Mouse (Mus musculus) CH12.LX (cell line): ENCODE measurements around the gene 1500011B03Rik. TPM values are rescaled to one million over a fixed set of nuclear protein-coding genes. Genes with fewer than 3 reads are reported as not detected.

ENCODE experiments used
- DNase-seq: peaks from one replicate; pipeline ENCODE4 v3.0.0-alpha.2; 2013; ENCODE audit errors: extremely low read depth
- H3K27ac ChIP-seq: 2 replicates; pipeline ENCODE4 v1.5.1; 2012; ENCODE audit warnings: low read depth, mild to moderate bottlenecking, control low read depth, moderate library complexity; ENCODE audit not compliant: insufficient read depth
- H3K27me3 ChIP-seq: replicated peaks from 2 replicates; pipeline ENCODE3; 2012; ENCODE audit warnings: inconsistent platforms
- H3K36me3 ChIP-seq, 2 experiments: replicated peaks in 1 of 2; 2 replicates each; pipeline versions ENCODE3 to v1.6.1; 2012; ENCODE audit warnings: inconsistent platforms in 1 of 2, low read length in 1 of 2, mild to moderate bottlenecking in 1 of 2, mixed read lengths in 1 of 2, moderate library complexity in 1 of 2; ENCODE audit not compliant: control insufficient read depth in 1 of 2, insufficient read depth in 1 of 2
- H3K4me1 ChIP-seq, 2 experiments: 2 replicates each; pipeline ENCODE4 v1.6.1; 2012; ENCODE audit warnings: inconsistent platforms in 1 of 2, moderate library complexity in 1 of 2; ENCODE audit not compliant: insufficient read depth in 2 of 2, control insufficient read depth in 1 of 2
- H3K4me2 ChIP-seq: 2 replicates; pipeline ENCODE4 v1.6.1; 2012; ENCODE audit warnings: low read depth, mild to moderate bottlenecking, control low read depth; ENCODE audit not compliant: poor library complexity, insufficient read depth, severe bottlenecking
- H3K4me3 ChIP-seq, 3 experiments: fragments of 150-350 bp in 1 of 3; sonication (generic) in 1 of 3; replicated peaks in 1 of 3; 2 replicates each; pipeline versions ENCODE3 to v1.5.1; 2011 to 2012; ENCODE audit warnings: low read depth in 2 of 3, low read length in 2 of 3, mild to moderate bottlenecking in 2 of 3, moderate library complexity in 2 of 3, control low read depth in 1 of 3, improper control_type of control experiment in 1 of 3, inconsistent platforms in 1 of 3, mixed read lengths in 1 of 3; ENCODE audit not compliant: poor library complexity in 1 of 3
- H3K79me2 ChIP-seq: replicated peaks from 2 replicates; pipeline ENCODE4 v1.6.1; 2012; ENCODE audit warnings: mild to moderate bottlenecking, moderate library complexity; ENCODE audit not compliant: control insufficient read depth, poor library complexity, insufficient read depth, severe bottlenecking; ENCODE audit errors: extremely low read depth
- H3K9ac ChIP-seq: 2 replicates; pipeline ENCODE4 v1.6.1; 2012; ENCODE audit warnings: low read depth, mild to moderate bottlenecking, control low read depth, moderate library complexity; ENCODE audit not compliant: insufficient read depth
- H3K9me3 ChIP-seq: replicated peaks from 2 replicates; pipeline ENCODE3; 2012; ENCODE audit warnings: low read length, inconsistent platforms, mixed read lengths
- BHLHE40 ChIP-seq: IDR thresholded peaks from 2 replicates; pipeline ENCODE4 v1.6.1; 2011; ENCODE audit warnings: mild to moderate bottlenecking, low read depth, low read length, improper control_type of control experiment
- CHD1 ChIP-seq: IDR thresholded peaks from 2 replicates; pipeline ENCODE4 v1.6.1; 2012; ENCODE audit warnings: low read depth, low read length, improper control_type of control experiment, inconsistent platforms
- CHD2 ChIP-seq: IDR thresholded peaks from 2 replicates; pipeline ENCODE4 v1.6.1; 2011; ENCODE audit warnings: low read length, improper control_type of control experiment
- CTCF ChIP-seq, 2 experiments: IDR thresholded peaks in 1 of 2; conservative IDR thresholded peaks in 1 of 2; 2 replicates each; pipeline ENCODE4 v1.5.1; 2011 to 2012; ENCODE audit warnings: low read depth in 2 of 2, low read length in 2 of 2, improper control_type of control experiment in 1 of 2, inconsistent platforms in 1 of 2, mild to moderate bottlenecking in 1 of 2, moderate library complexity in 1 of 2
- E2F4 ChIP-seq: IDR thresholded peaks from 2 replicates; pipeline ENCODE4 v1.6.1; 2011; ENCODE audit warnings: low read depth, low read length, improper control_type of control experiment; ENCODE audit not compliant: insufficient replicate concordance
- EP300 ChIP-seq: IDR thresholded peaks from 2 replicates; pipeline ENCODE4 v1.6.1; 2011; ENCODE audit warnings: low read length, improper control_type of control experiment
- ETS1 ChIP-seq: conservative IDR thresholded peaks from 2 replicates; pipeline ENCODE4 v1.6.1; 2012; ENCODE audit warnings: low read depth, mild to moderate bottlenecking, inconsistent platforms, low read length, improper control_type of control experiment, moderate library complexity
- IRF4 ChIP-seq: IDR thresholded peaks from 2 replicates; pipeline ENCODE4 v1.6.1; 2014; ENCODE audit warnings: low read depth, mild to moderate bottlenecking, inconsistent platforms, low read length, improper control_type of control experiment
- JUN ChIP-seq: IDR thresholded peaks from 2 replicates; pipeline ENCODE4 v1.6.1; 2011; ENCODE audit warnings: low read depth, mild to moderate bottlenecking, low read length, improper control_type of control experiment, moderate library complexity; ENCODE audit not compliant: insufficient read depth
- MAFK ChIP-seq: IDR thresholded peaks from 2 replicates; pipeline ENCODE4 v1.6.1; 2011; ENCODE audit warnings: low read length, improper control_type of control experiment; ENCODE audit not compliant: insufficient replicate concordance
- MAZ ChIP-seq: IDR thresholded peaks from 2 replicates; pipeline ENCODE4 v1.6.1; 2012; ENCODE audit warnings: low read depth, mild to moderate bottlenecking, inconsistent platforms, low read length, improper control_type of control experiment, moderate library complexity
- MEF2A ChIP-seq: IDR thresholded peaks from 2 replicates; pipeline ENCODE4 v1.6.1; 2014; ENCODE audit warnings: low read depth, mild to moderate bottlenecking, inconsistent platforms, low read length, improper control_type of control experiment, borderline replicate concordance
- MXI1 ChIP-seq: IDR thresholded peaks from 2 replicates; pipeline ENCODE4 v1.6.1; 2011; ENCODE audit warnings: mild to moderate bottlenecking, low read depth, low read length, improper control_type of control experiment
- MYC ChIP-seq: IDR thresholded peaks from 2 replicates; pipeline ENCODE4 v1.6.1; 2011; ENCODE audit warnings: low read depth, mild to moderate bottlenecking, improper control_type of control experiment, low read length
- NELFE ChIP-seq: IDR thresholded peaks from 2 replicates; pipeline ENCODE4 v1.6.1; 2011; ENCODE audit warnings: low read depth, low read length, improper control_type of control experiment
- POLR2AphosphoS2 ChIP-seq: IDR thresholded peaks from 2 replicates; pipeline ENCODE4 v1.6.1; 2011; ENCODE audit warnings: low read depth, low read length, improper control_type of control experiment
- SIN3A ChIP-seq: IDR thresholded peaks from 2 replicates; pipeline ENCODE4 v1.6.1; 2012; ENCODE audit warnings: low read length, improper control_type of control experiment, inconsistent platforms
- TBP ChIP-seq: conservative IDR thresholded peaks from 2 replicates; pipeline ENCODE4 v1.6.1; 2011; ENCODE audit warnings: low read depth, low read length, improper control_type of control experiment
- USF1 ChIP-seq: IDR thresholded peaks from 2 replicates; pipeline ENCODE4 v1.6.1; 2014; ENCODE audit warnings: low read depth, mild to moderate bottlenecking, inconsistent platforms, low read length, improper control_type of control experiment
- USF2 ChIP-seq: conservative IDR thresholded peaks from 2 replicates; pipeline ENCODE4 v1.6.1; 2011; ENCODE audit warnings: low read depth, low read length, improper control_type of control experiment
- ZC3H11A ChIP-seq: IDR thresholded peaks from 2 replicates; pipeline ENCODE4 v1.6.1; 2012; ENCODE audit warnings: low read depth, mild to moderate bottlenecking, inconsistent platforms, low read length, improper control_type of control experiment
- ZKSCAN1 ChIP-seq: IDR thresholded peaks from 2 replicates; pipeline ENCODE4 v1.6.1; 2012; ENCODE audit warnings: low read depth, inconsistent platforms, low read length, improper control_type of control experiment, borderline replicate concordance
- ZMIZ1 ChIP-seq: IDR thresholded peaks from 2 replicates; pipeline ENCODE4 v1.6.1; 2012; ENCODE audit warnings: low read depth, mild to moderate bottlenecking, inconsistent platforms, low read length, improper control_type of control experiment
- dilution Hi-C: fragments of 300-500 bp; cut with MboI; formaldehyde crosslinking; loops from 2 replicates; pipeline ENCODE4 v1.14.3; 2020; ENCODE audit warnings: low sequenced_read_pairs; ENCODE audit not compliant: extremely low pct_unique_long_range_greater_than_20kb, extremely low pct_ligation_motif_present
- in situ Hi-C: fragments of 300-500 bp; cut with MboI; formaldehyde crosslinking; loops from 3 replicates; pipeline ENCODE4 v1.14.3; 2019; ENCODE audit warnings: low sequenced_read_pairs, low pct_ligation_motif_present, low pct_unique_long_range_greater_than_20kb, mixed read lengths
- polyA plus RNA-seq: library from polyadenylated mRNA; unstranded; fragments of >175 nt; gene quantifications from 2 replicates; pipeline ENCODE4 v1.2.1, GENCODE M21; 2012; ENCODE audit warnings: low read depth; ENCODE audit not compliant: insufficient read length
- total RNA-seq, 2 experiments: library from RNA; depleted of rRNA; stranded (reverse); fragments of 300-350 nt in 1 of 2; fragments of >200 nt in 1 of 2; gene quantifications; 2 replicates each; pipeline ENCODE4 v1.2.3; 2012 to 2014

Gene 1500011B03Rik
- total and polyA plus RNA-seq, 3 experiments: 15.5 to 39.1 (median 31.4) TPM

- no peak overlapping the region for H3K9ac ChIP-seq
- no peak overlapping the region for H3K4me2 ChIP-seq
Observed at GRCm38 (mm10) chr5:114807468-114807867, 15.8 kb downstream of the 1500011B03Rik start.

GRCm38 (mm10) chr5:114807063-114807462 is 16.2 kb downstream of the 1500011B03Rik start:
- dilution Hi-C loops: no loop called here
- no peak overlapping the region for H3K4me2 ChIP-seq

More at GRCm38 (mm10) chr5:114807468-114807867, 15.8 kb downstream of the 1500011B03Rik start:
- H3K9me3 ChIP-seq: no peaks in the 10 kb centered on the region
- TF ChIP-seq ETS1 (no peak), MXI1 (no peak), EP300 (no peak), CHD1 (no peak), ZC3H11A (no peak), CTCF (conservative IDR thresholded peaks at IDR 0.05 in 1 of 2, IDR thresholded peaks at IDR 0.05 in 1 of 2; ENCODE audit: low read depth in 2 of 2, low read length in 2 of 2) (no peak), NELFE (no peak), USF2 (no peak), SIN3A (no peak), POLR2AphosphoS2 (no peak), JUN (no peak), BHLHE40 (no peak), MAFK (no peak), ZKSCAN1 (no peak), ZMIZ1 (no peak), CHD2 (no peak), E2F4 (no peak)
- H3K4me1 ChIP-seq: peaks cover 5 to 13% of the 10 kb centered on the region in 2 experiments; a peak in 3 of 4 replicates
- in situ Hi-C loops: no loop called here
- H3K27me3 ChIP-seq: no peaks in the 10 kb centered on the region
- no peak overlapping the region for H3K27ac ChIP-seq
- no peak for DNase-seq
- H3K79me2 ChIP-seq: 0 out of 2 replicates have a peak, but pooled peaks cover 2% of the 10 kb centered on the region
- H3K36me3 ChIP-seq: peaks cover 39 to 86% of the 10 kb centered on the region in 2 experiments
- H3K4me3 ChIP-seq: no peak overlapping the region
- dilution Hi-C loops: no loop called here

More at GRCm38 (mm10) chr5:114807063-114807462, 16.2 kb downstream of the 1500011B03Rik start:
- no peak overlapping the region for H3K4me3 ChIP-seq
- no peaks in the 10 kb centered on the region for H3K79me2 ChIP-seq
- H3K27ac ChIP-seq: no peak overlapping the region
- in situ Hi-C loops: no loop called here
- no peak overlapping the region for H3K9ac ChIP-seq
- H3K36me3 ChIP-seq: peaks cover 42 to 87% of the 10 kb centered on the region in 2 experiments
- peaks cover 5 to 10% of the 10 kb centered on the region in 2 experiments; a peak in 3 of 4 replicates for H3K4me1 ChIP-seq
- DNase-seq: no peak
- H3K9me3 ChIP-seq: no peaks in the 10 kb centered on the region
- H3K27me3 ChIP-seq: no peaks in the 10 kb centered on the region
- TF ChIP-seq E2F4: no peak
- no peak for TF ChIP-seq USF2
- TF ChIP-seq MEF2A: no peak
- TF ChIP-seq MAZ: no peak
- no peak for TF ChIP-seq TBP
- no peak for TF ChIP-seq MYC
- TF ChIP-seq USF1: no peak
- TF ChIP-seq MXI1: no peak
- TF ChIP-seq IRF4: no peak
